Comparison of ENCODE assay signal across 7 mouse cellular contexts in genomic region chr11:94785247-94785646, GRCm38 (mm10). TPM values are rescaled to one million over a fixed set of nuclear protein-coding genes. Genes with fewer than 3 reads are reported as not detected.
DNase-seq lines count a peak whose midpoint lies in the region; ATAC-seq and TF ChIP-seq lines count a peak whose summit lies in the region.

No protein-coding gene starts in this region.

- no peak overlapping the region for H3K27ac ChIP-seq in left cerebral cortex, adult 2 months

- intact Hi-C loops in left cerebral cortex, adult 2 months (cut with DNase I) = loop anchor here (2.0 kb wide), 1 partner anchor 152 kb away; the partner anchor contains the start of gene Col1a1

- DNase-seq in ES-CJ7 (ENCODE audit: low read depth, low spot score) = peak; percentile 86
- peak; percentile 67 to 71 for DNase-seq in adrenal gland, adult 18-20 months (ENCODE audit: low spot score in 2 of 2)
- DNase-seq in embryo, embryonic 11.5 days (ENCODE audit: low read depth, low spot score) = peak; percentile 17
- DNase-seq in hindlimb bud, embryonic 11.5 days (ENCODE audit: extremely low spot score, low read depth, low spot score) = peak; percentile 30
- peak; percentile 45 to 53 for DNase-seq in left cerebral cortex, adult 2 months (ENCODE audit: extremely low spot score in 1 of 2, low spot score in 2 of 2)
- DNase-seq in splenic B cell, adult 2 months (ENCODE audit: low read depth, low spot score) = peak; percentile 62

- TF ChIP-seq CTCF in left cerebral cortex, adult 2 months (IDR thresholded peaks at IDR 0.05) = peak; percentile 77

- ATAC-seq in megakaryocyte-erythroid progenitor cell, adult 5-6 weeks (replicated peaks; ENCODE audit: low FRiP score, low TSS enrichment, poor library complexity, severe bottlenecking) = peak; percentile 79

- no peak overlapping the region for H3K4me3 ChIP-seq in left cerebral cortex, adult 2 months

- no peaks in the 10 kb centered on the region for H3K27me3 ChIP-seq in splenic B cell, adult 2 months (ENCODE audit: control insufficient read depth, insufficient read depth, low read length, poor library complexity, severe bottlenecking)

- no peaks in the 10 kb centered on the region for H3K36me3 ChIP-seq in splenic B cell, adult 2 months (ENCODE audit: control insufficient read depth, insufficient read depth, low read length, poor library complexity, severe bottlenecking)

RNA-seq across cellular contexts. Expression of gene Tmem92, which starts 2.7 kb away (rescaled TPM):
- total RNA-seq in adrenal gland, adult 18-20 months (2021) = not detected
- total RNA-seq in left cerebral cortex, adult 2 months (2021) = not detected
- not detected in 2 replicates for total RNA-seq in megakaryocyte-erythroid progenitor cell, adult 5-6 weeks (2014; fragmentation: Nextera tagmentation)
- not detected in 2 replicates for total RNA-seq in megakaryocyte-erythroid progenitor cell, adult 5-6 weeks (2017)

RNA-seq across cellular contexts. Expression of gene Cdc34b, which starts 43.7 kb away (rescaled TPM):
- under 1 TPM; 0.33 to 0.42 TPM for total RNA-seq in adrenal gland, adult 18-20 months (2021)
- under 1 TPM in 1 of 2 experiments, not detected in 1; 0.58 TPM for total RNA-seq in left cerebral cortex, adult 2 months (2021)
- not detected in 2 replicates for total RNA-seq in megakaryocyte-erythroid progenitor cell, adult 5-6 weeks (2014; fragmentation: Nextera tagmentation)
- total RNA-seq in megakaryocyte-erythroid progenitor cell, adult 5-6 weeks (2017) = 0.53 TPM in 1 of 2 replicates, not detected in the other

Comparison
In these comparisons a context has a peak if more than half of its experiments do, and no peak if none do; other contexts are left out.
1. DNase-seq: peak in every context shown above with its lines; median percentile 86 in ES-CJ7; 69 in adrenal gland, adult 18-20 months; 62 in splenic B cell, adult 2 months; 49 in left cerebral cortex, adult 2 months; 30 in hindlimb bud, embryonic 11.5 days; 17 in embryo, embryonic 11.5 days.